Mouse (Mus musculus) left cerebral cortex, postnatal 10 days (tissue): Measurements from ENCODE around the gene Tomm40. TPM values are rescaled to one million over a fixed set of nuclear protein-coding genes. Genes with fewer than 3 reads are reported as not detected.

Experiments used
- DNase-seq, 2 experiments: peaks; one replicate each; pipeline ENCODE4 v3.0.0; 2021 to 2022; ENCODE audit warnings: low spot score in 2 of 2, mixed read lengths in 1 of 2; ENCODE audit errors: extremely low spot score in 1 of 2
- intact Hi-C: fragments of 180-260 bp; cut with DNase I; formaldehyde crosslinking; loops from one replicate; pipeline ENCODE4 v1.15.1; 2025
- total RNA-seq, 2 experiments: library from RNA; stranded (reverse); gene quantifications; 2 replicates each; pipeline ENCODE4 v1.2.3; 2021

The Tomm40 gene
- total RNA-seq, 2 experiments from 2014 or later, result 114 to 118 TPM

DNA sequence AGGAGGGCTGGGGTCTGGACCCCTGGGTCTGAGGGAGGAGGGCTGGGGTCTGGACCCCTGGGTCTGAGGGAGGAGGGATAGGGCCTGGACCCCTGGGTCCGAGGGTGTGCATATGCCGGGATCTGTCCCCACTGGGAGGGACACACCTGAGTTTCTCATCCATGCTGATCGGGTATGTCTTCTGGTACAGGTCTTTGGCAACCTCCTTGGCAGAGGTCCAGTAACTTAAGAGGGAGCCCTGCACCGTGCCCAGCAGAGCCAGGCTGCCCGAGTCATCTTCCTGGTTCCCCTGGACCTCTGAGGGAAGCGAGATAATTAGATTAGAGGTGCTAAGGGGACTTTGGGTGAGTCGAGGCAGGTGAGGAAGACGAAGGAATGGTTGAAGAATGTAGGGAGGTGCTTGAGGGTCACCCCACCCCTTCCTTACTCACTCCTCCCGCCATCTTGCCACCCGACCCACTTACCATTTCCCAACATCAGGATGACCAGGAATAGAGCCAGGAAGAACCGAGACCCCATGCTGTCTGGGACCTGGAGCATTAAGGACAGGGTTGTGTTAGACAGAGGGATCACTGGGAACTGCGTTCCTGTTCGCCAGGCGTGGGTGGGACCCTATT, 42.0 kb downstream of the Tomm40 start:
- intact Hi-C loops, result no loop called here
- DNase-seq, result no peak

DNA sequence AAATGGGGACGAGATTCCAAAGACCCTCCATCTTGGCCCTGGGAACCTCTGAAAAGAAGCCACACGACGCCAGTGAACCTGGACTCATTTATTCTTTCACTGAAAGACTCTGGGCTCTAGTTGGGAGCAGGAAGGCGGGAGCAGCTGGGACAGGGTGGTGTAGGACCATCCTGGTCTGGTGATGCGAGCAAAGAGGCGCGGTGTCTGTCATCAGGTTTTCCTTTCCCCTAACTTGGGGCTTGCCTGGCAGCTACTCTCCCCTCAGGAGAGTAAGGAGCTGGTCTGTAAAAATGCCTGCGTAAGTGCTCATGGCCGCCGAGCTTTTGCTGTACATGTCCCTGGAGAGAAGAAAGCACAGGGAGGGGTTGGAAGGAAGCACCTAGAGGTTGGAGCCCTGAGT, 43.7 kb downstream of the Tomm40 start:
- no peak for DNase-seq
- intact Hi-C loops, result no loop called here

DNA sequence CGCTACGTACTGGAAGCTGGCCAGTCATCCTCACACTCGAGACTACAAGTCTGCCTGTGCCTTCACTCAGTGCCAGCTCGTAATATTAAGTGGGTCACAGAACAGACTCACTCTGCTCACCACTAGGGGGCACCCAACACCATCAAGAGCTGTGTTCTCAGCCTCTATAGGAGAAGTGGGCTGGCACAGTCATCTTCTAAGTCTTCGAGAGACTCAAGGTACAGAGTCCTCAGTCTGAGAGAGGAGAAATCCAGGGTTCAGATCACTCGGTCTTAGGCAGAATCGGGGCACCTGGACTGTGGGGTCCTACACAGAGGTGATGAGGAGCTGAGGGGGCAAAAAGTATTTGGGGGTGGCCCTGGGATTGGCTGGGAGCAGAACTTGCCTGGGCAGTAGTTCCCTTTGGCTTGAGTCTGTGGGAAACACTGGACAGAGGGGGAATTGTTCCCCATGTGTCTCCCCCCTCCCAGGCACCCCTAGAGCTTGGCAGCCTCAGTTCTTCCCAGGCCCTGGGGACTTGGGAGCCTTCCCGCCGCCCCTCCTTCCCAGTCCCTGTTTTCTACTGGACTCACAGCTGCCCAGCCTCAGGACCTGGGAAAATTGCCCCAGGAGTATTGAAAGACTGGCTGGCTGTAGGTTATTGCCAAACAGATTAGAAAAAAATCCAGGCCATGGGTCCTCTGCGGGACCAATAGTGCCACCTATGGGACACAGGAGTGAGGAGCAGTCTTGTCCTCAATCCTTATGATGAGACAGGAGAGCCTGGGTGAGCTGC, 46.1 kb downstream of the Tomm40 start:
- intact Hi-C loops, result loop anchor here (2.0 kb wide), 1 partner anchor 32 kb away; no protein-coding TSS in a partner anchor
- DNase-seq, result peak; percentile 94

- no peak for DNase-seq
- intact Hi-C loops, result no loop called here
Measured at GRCm38 (mm10) chr7:19667434-19667833, 47.8 kb downstream of the Tomm40 start.

DNA sequence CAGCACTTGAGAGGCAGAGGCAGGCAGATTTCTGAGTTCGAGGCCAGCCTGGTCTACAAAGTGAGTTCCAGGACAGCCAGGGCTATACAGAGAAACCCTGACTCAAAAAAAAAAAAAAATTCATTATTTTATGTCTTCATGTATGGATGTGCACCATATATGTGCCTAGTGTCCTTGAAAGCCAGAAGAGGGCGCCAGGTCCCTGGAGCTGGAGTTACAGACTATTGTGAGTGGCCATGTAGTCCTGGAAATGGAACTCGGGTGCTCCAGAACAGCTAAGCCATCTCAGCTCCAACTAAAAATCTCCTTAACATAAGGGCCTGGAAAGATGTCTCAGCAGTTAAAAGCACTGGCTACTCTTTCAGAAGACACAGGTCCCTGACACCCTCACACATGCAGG, 48.5 kb downstream of the Tomm40 start:
- intact Hi-C loops, result no loop called here
- DNase-seq, result no peak

GRCm38 (mm10) chr7:19664955-19665841, 50.0 kb downstream of the Tomm40 start, which contains the start of gene Clptm1:
Clptm1 (minus strand) TSS chr7:19665033.
- DNase-seq, result peak; percentile 96 to 98
- intact Hi-C loops, result no loop called here

GRCm38 (mm10) chr7:19664455-19664954, 50.7 kb downstream of the Tomm40 start:
- intact Hi-C loops, result no loop called here
- DNase-seq, result peak in 1 of 2 experiments; percentile 23

- intact Hi-C loops, result no loop called here
Measured at GRCm38 (mm10) chr7:19663940-19664339, 51.3 kb downstream of the Tomm40 start.

DNA sequence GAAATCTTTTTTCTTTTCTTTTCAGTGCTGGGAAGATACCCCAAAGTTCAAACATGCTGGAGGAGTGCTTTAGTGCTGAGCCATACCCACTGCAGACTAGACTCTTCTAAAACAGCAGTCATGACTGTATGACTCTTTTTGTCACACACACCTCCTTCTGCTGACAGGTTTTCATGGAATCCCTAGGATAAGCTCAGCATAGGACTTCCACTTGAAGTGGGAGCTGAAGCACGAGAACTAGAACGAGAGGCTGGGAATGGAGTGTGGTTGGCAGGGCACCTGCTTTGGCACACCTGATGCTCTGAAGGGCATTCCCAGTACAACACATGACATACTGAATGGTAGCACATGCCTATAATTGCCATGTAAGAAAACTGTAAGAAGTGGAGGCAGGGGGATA, 62.6 kb downstream of the Tomm40 start:
- intact Hi-C loops, result loop anchor here (5.0 kb wide), 1 partner anchor 220 kb away; no protein-coding TSS in a partner anchor
- no peak for DNase-seq

More at GRCm38 (mm10) chr7:19663940-19664339, 51.3 kb downstream of the Tomm40 start:
- DNase-seq, result no peak

Other genes with a start within 250 kb of the Tomm40 start
- 1 to 10 TPM; 7.6 to 7.8 TPM for gene Bloc1s3, start 207.1 kb downstream of the Tomm40 start, total RNA-seq
- 10 to 100 TPM; 18.4 to 24.1 TPM for gene Trappc6a, start 207.0 kb downstream of the Tomm40 start, total RNA-seq
- gene Nkpd1, start 197.6 kb downstream of the Tomm40 start, total RNA-seq, result under 1 TPM; 0.49 to 0.94 TPM
- gene Ppp1r37, start 152.4 kb downstream of the Tomm40 start, total RNA-seq, result 10 to 100 TPM; 78.7 to 79.3 TPM
- gene Zfp296, start 138.2 kb downstream of the Tomm40 start, total RNA-seq, result under 1 TPM; 0.36 to 0.45 TPM
- gene Gemin7, start 137.8 kb downstream of the Tomm40 start, total RNA-seq, result 10 to 100 TPM; 51.7 to 55.2 TPM
- 10 to 100 TPM; 78.0 to 81.5 TPM for gene Clasrp, start 111.0 kb downstream of the Tomm40 start, total RNA-seq
- gene Relb, start 86.0 kb downstream of the Tomm40 start, total RNA-seq, result 1 to 10 TPM; 5.9 to 6.5 TPM
- 100 to 1,000 TPM; 144 to 147 TPM for gene Clptm1, start 50.4 kb downstream of the Tomm40 start, total RNA-seq
- gene Apoc2, start 37.5 kb downstream of the Tomm40 start, total RNA-seq, result not detected
- gene Gm44805, start 34.0 kb downstream of the Tomm40 start, total RNA-seq, result not detected
- gene Apoc4, start 34.0 kb downstream of the Tomm40 start, total RNA-seq, result not detected
- gene Apoc1, start 22.8 kb downstream of the Tomm40 start, total RNA-seq, result 1 to 10 TPM; 3.1 to 3.3 TPM
- 1,000 to 10,000 TPM; 1,326 to 1,376 TPM for gene Apoe, start 16.2 kb downstream of the Tomm40 start, total RNA-seq
- 10 to 100 TPM; 18.9 to 22.0 TPM for gene Nectin2, start 35.0 kb upstream of the Tomm40 start, total RNA-seq
- gene Bcam, start 55.6 kb upstream of the Tomm40 start, total RNA-seq, result 10 to 100 TPM; 10.3 to 10.9 TPM
- not detected for gene Cblc, start 81.4 kb upstream of the Tomm40 start, total RNA-seq
- 1 to 10 TPM in 1 of 2 experiments, not detected in 1; 1.0 TPM for gene Bcl3, start 107.3 kb upstream of the Tomm40 start, total RNA-seq
- 1 to 10 TPM; 6.3 to 6.7 TPM for gene Gm19345, start 136.6 kb upstream of the Tomm40 start, total RNA-seq
- gene Ceacam16, start 145.9 kb upstream of the Tomm40 start, total RNA-seq, result not detected
- not detected for gene Ceacam19, start 172.5 kb upstream of the Tomm40 start, total RNA-seq
- 10 to 100 TPM in 1 of 2 experiments, 1 to 10 TPM in 1; 9.8 to 14.1 TPM for gene Pvr, start 205.7 kb upstream of the Tomm40 start, total RNA-seq
- gene Igsf23, start 235.3 kb upstream of the Tomm40 start, total RNA-seq, result not detected
- not detected for gene Ceacam20, start 250.0 kb upstream of the Tomm40 start, total RNA-seq